Mouse (Mus musculus): ENCODE results near the gene Rnf40. TPM values are rescaled to one million over a fixed set of nuclear protein-coding genes. Genes with fewer than 3 reads are reported as not detected.
"Not testable (repeated sequence)": the region's sequence is repeated elsewhere in the genome, so short reads cannot be mapped to it uniquely, and the experiment has no call there.

Gene Rnf40
- polyA plus RNA-seq, 1 experiment from 2014 or later = 17.1 TPM

DNA sequence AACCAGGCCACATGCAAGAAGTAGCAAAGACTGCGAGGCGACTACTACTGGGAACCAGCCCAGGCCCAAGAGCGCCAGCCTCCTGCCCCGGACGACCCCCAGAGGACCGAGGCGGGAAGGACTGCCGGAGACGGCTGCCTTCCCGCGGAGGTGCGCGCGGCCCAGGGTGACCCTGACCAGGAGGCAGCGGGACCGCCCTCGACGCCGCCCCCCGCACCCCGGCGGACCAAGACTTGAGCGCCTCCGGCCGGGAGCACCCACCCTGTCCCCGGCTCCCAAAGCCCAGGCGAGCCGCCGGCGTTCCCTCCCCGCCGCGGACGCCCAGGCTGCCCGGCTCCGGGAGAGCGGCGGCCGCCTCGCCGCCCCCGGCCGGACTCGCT lies 25.9 kb downstream of the Rnf40 start:
- Histone ChIP-seq H3K27me3 (ENCODE audit: control insufficient read depth, insufficient read depth, low read length) (no peaks in the 10 kb centered on the region), H3K4me3 (ENCODE audit: low read depth, low read length) (peak overlapping the region; percentile 95), H3K36me3 (ENCODE audit: control insufficient read depth, insufficient read depth, low read length) (peaks cover 18% of the 10 kb centered on the region), H3K4me1 (replicated peaks; ENCODE audit: control insufficient read depth, insufficient read depth) (no peaks in the 10 kb centered on the region), H3K4me2 (replicated peaks; ENCODE audit: low read depth) (peak overlapping the region; percentile 87), H3K27ac (replicated peaks) (peak overlapping the region; percentile 83), H3K9ac (ENCODE audit: low read length) (peak overlapping the region; percentile 95), H3K9me3 (ENCODE audit: control insufficient read depth, low read length) (no peaks in the 10 kb centered on the region)
- 1% methylated on average over 29 of the region's 44 CpGs for WGBS
- DNase-seq (ENCODE audit: low spot score) (peak; percentile 74), ATAC-seq (ENCODE audit: low FRiP score, low TSS enrichment) (peak; percentile 61)
- TF ChIP-seq EP300 (optimal IDR thresholded peaks at IDR 0.05) = no peak
- TF ChIP-seq CTCF (IDR thresholded peaks at IDR 0.05; ENCODE audit: low read depth) = no peak

DNA sequence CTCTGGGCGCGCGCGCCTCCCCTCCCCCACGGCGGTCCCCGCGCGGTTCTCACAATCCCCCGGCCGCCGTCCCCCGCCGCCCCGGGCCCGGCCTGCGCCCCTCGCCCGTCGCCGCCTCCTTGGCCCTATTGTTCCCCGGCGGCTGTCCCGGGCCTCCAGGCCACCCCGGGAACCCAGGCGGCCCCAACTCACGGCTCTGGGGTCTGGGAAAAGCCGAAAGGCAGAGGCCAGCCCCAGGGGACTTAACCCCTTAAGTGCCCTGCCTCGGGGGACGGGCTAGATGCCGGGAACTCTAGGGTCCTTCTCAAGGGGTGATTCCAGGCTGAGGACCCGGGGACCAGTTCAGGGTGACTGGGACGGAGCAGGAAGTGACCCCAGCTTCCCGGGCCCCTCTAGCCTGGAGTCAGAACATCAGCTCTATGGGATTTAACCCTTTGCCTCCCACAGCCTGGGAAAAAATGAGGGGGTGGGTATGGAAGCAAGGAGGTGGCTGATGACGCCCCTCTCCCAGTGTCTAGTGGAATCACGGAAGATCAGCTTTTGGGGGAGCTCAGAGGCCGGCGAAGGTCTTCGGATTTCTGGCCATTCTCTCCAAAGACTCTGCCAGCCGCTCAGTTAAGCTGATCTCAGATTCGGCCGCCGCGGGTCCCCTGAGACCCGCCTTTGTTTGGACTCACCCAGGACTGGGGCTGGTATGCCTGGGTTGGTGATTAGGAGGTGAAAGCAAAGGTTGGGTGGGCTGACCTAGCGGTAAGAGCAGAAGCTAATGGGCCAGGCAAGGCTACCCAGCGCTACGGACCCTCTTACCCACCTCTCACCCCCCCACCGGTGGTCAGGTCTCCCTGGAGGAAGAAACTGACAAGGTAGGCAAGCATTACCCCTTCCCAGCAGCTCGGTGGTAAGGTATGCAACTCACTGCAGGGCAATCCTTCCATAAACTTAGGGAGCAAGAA lies 26.6 kb downstream of the Rnf40 start, which contains the start of gene Zfp629:
TSS of gene Zfp629 (minus strand) at position 907 of the 953 bp plus-strand sequence.
- H3K9ac ChIP-seq (ENCODE audit: low read length) = peak within 1 kb of the TSS; percentile 95
- H3K27me3 ChIP-seq (ENCODE audit: control insufficient read depth, insufficient read depth, low read length) = no peaks in the 10 kb centered on the region
- ATAC-seq (ENCODE audit: low FRiP score, low TSS enrichment) (peak; percentile 89), DNase-seq (ENCODE audit: low spot score) (peak; percentile 80)
- no peaks in the 10 kb centered on the region for H3K4me1 ChIP-seq (replicated peaks; ENCODE audit: control insufficient read depth, insufficient read depth)
- H3K4me3 ChIP-seq (ENCODE audit: low read depth, low read length) = peak within 1 kb of the TSS; percentile 95
- peak within 1 kb of the TSS; percentile 87 for H3K4me2 ChIP-seq (replicated peaks; ENCODE audit: low read depth)
- peaks cover 17% of the 10 kb centered on the region for H3K36me3 ChIP-seq (ENCODE audit: control insufficient read depth, insufficient read depth, low read length)
- H3K27ac ChIP-seq (replicated peaks) = peak within 1 kb of the TSS; percentile 83
- peak; percentile 46 for TF ChIP-seq EP300 (optimal IDR thresholded peaks at IDR 0.05)
- TF ChIP-seq CTCF (IDR thresholded peaks at IDR 0.05; ENCODE audit: low read depth) = no peak
- H3K9me3 ChIP-seq (ENCODE audit: control insufficient read depth, low read length) = no peaks in the 10 kb centered on the region
- 2% methylated on average over 37 of the region's 50 CpGs for WGBS

DNA sequence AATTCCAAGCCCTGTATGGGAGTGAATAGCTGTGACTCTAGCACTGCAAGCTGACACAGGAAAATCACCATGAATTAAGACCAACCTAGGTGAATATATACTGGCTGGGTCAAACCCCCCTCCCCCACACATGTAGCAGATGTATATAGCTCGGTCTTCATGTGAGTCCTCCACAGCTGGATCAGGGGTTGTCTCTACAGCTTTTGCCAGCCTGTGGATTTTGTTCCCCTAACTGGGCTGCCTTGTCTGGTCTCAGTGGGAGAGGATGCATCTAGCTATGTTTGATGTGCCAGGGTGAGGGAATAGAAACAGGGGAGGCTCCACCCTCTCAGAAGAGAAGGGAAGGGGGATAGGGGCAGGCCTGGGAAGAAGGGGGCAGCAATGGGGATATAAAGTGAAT lies 27.8 kb downstream of the Rnf40 start:
- no peak for TF ChIP-seq EP300 (optimal IDR thresholded peaks at IDR 0.05)
- no peak for TF ChIP-seq CTCF (IDR thresholded peaks at IDR 0.05; ENCODE audit: low read depth)
- WGBS = 46% methylated on average over 1 of the region's 1 CpGs
- H3K4me2 ChIP-seq (replicated peaks; ENCODE audit: low read depth) = no peak overlapping the region

DNA sequence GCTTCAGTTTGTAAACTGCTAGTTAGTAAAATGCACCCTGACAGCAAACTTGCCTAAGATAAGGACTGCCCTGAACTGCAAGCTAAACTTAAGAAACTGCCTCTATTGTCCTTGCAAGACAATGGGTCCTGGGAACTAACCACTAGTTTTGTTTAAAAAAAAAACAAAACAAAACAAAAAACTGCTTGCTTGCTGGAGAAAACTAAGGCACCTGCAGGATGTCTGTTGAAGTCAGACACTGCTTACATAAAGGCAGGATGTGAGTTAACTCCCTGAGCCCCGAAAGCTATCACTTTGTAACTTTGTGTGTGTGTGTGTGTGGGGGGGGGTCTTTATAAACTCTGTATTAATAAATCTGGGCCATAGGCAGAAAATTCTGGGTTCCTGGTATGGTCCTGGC lies 28.3 kb downstream of the Rnf40 start:
- WGBS = 53% methylated on average over 1 of the region's 1 CpGs

More for the DNA sequence above, 27.8 kb downstream of the Rnf40 start:
- H3K4me3 ChIP-seq (ENCODE audit: low read depth, low read length) = no peak overlapping the region
- no peaks in the 10 kb centered on the region for H3K9me3 ChIP-seq (ENCODE audit: control insufficient read depth, low read length)
- no peak overlapping the region for H3K9ac ChIP-seq (ENCODE audit: low read length)
- H3K27ac ChIP-seq (replicated peaks) = no peak overlapping the region
- H3K4me1 ChIP-seq (replicated peaks; ENCODE audit: control insufficient read depth, insufficient read depth) = no peaks in the 10 kb centered on the region
- no peaks in the 10 kb centered on the region for H3K27me3 ChIP-seq (ENCODE audit: control insufficient read depth, insufficient read depth, low read length)
- DNase-seq (ENCODE audit: low spot score) = no peak
- H3K36me3 ChIP-seq (ENCODE audit: control insufficient read depth, insufficient read depth, low read length) = peaks cover 5% of the 10 kb centered on the region; the same call in 1 of the 2 replicates
- ATAC-seq (ENCODE audit: low FRiP score, low TSS enrichment) = no peak

DNA sequence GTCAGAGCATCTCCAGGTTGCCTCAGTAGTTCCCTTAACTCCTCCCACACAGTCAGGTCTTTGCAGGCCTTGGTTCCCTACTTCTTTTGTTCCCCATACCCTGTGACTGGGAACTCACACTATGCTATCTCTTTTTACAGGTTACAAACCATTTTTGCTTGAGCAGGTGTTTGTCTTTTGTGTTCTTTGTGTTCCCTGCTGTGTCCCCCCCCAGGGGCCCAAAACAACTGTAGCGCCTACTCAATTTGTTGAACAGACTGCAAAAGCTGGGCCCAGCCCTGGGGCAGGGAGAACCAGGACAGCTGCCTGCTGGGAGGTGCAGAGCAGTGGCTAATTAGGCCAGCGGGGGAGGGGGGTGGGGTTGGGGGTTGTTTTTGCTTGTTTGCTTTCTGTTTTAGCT lies 29.4 kb downstream of the Rnf40 start:
- Histone ChIP-seq H3K9ac (ENCODE audit: low read length) (no peak overlapping the region), H3K4me3 (ENCODE audit: low read depth, low read length) (no peak overlapping the region), H3K27ac (replicated peaks) (no peak overlapping the region), H3K4me1 (replicated peaks; ENCODE audit: control insufficient read depth, insufficient read depth) (no peaks in the 10 kb centered on the region), H3K4me2 (replicated peaks; ENCODE audit: low read depth) (no peak overlapping the region), H3K36me3 (ENCODE audit: control insufficient read depth, insufficient read depth, low read length) (no peaks in the 10 kb centered on the region), H3K9me3 (ENCODE audit: control insufficient read depth, low read length) (no peaks in the 10 kb centered on the region), H3K27me3 (ENCODE audit: control insufficient read depth, insufficient read depth, low read length) (no peaks in the 10 kb centered on the region)
- TF ChIP-seq EP300 (optimal IDR thresholded peaks at IDR 0.05) (no peak), CTCF (IDR thresholded peaks at IDR 0.05; ENCODE audit: low read depth) (no peak)
- no peak for DNase-seq (ENCODE audit: low spot score)
- 82% methylated on average over 2 of the region's 2 CpGs for WGBS
- no peak for ATAC-seq (ENCODE audit: low FRiP score, low TSS enrichment)

More for the DNA sequence above, 28.3 kb downstream of the Rnf40 start:
- DNase-seq (ENCODE audit: low spot score) = no peak
- TF ChIP-seq EP300 (optimal IDR thresholded peaks at IDR 0.05) (no peak), CTCF (IDR thresholded peaks at IDR 0.05; ENCODE audit: low read depth) (no peak)
- no peaks in the 10 kb centered on the region for H3K9me3 ChIP-seq (ENCODE audit: control insufficient read depth, low read length)
- H3K27ac ChIP-seq (replicated peaks) = no peak overlapping the region
- no peaks in the 10 kb centered on the region for H3K4me1 ChIP-seq (replicated peaks; ENCODE audit: control insufficient read depth, insufficient read depth)
- H3K4me3 ChIP-seq (ENCODE audit: low read depth, low read length) = no peak overlapping the region
- H3K36me3 ChIP-seq (ENCODE audit: control insufficient read depth, insufficient read depth, low read length) = peaks cover 4% of the 10 kb centered on the region; the same call in 1 of the 2 replicates
- no peak for ATAC-seq (ENCODE audit: low FRiP score, low TSS enrichment)
- H3K4me2 ChIP-seq (replicated peaks; ENCODE audit: low read depth) = no peak overlapping the region
- no peaks in the 10 kb centered on the region for H3K27me3 ChIP-seq (ENCODE audit: control insufficient read depth, insufficient read depth, low read length)
- no peak overlapping the region for H3K9ac ChIP-seq (ENCODE audit: low read length)

DNA sequence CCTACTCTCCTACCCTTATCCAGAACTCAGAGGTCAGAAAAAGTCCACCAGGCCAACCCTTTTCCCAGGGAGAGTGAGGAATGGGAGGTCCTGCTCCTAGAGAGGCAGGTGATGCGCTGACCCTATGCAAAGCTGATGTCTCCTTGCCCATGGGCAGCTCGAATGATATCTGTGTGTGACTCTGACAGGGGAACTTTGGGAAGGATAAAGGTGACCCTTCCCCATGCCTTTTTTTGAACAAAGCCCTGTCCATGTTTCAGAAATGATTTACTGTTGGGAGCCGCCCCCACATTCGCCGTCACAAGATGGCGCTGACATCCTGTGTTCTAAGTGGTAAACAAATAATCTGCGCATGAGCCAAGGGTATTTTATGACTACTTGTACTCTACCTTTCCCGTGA lies 29.8 kb downstream of the Rnf40 start:
- not testable (repeated sequence) for H3K4me1 ChIP-seq (replicated peaks; ENCODE audit: control insufficient read depth, insufficient read depth); H3K36me3 ChIP-seq (ENCODE audit: control insufficient read depth, insufficient read depth, low read length); H3K4me2 ChIP-seq (replicated peaks; ENCODE audit: low read depth); H3K27me3 ChIP-seq (ENCODE audit: control insufficient read depth, insufficient read depth, low read length); H3K9ac ChIP-seq (ENCODE audit: low read length); H3K9me3 ChIP-seq (ENCODE audit: control insufficient read depth, low read length); DNase-seq (ENCODE audit: low spot score); H3K4me3 ChIP-seq (ENCODE audit: low read depth, low read length); H3K27ac ChIP-seq (replicated peaks); ATAC-seq (ENCODE audit: low FRiP score, low TSS enrichment)
- WGBS = 88% methylated on average over 6 of the region's 8 CpGs
